Mouse (Mus musculus) ES-E14 (cell line): ENCODE measurements around the gene Eif5a.

Experiments
- HCFC1 ChIP-seq: IDR thresholded peaks from 2 replicates; pipeline ENCODE4 v1.6.1; 2012; ENCODE audit warnings: low read length, inconsistent platforms, borderline replicate concordance; ENCODE audit not compliant: insufficient read depth
- ZNF384 ChIP-seq: IDR thresholded peaks from 2 replicates; pipeline ENCODE4 v1.6.1; 2012; ENCODE audit warnings: low read depth, low read length, inconsistent platforms

GRCm38 (mm10) chr11:69871822-69872221 is 49.9 kb downstream of the Eif5a start:
- TF ChIP-seq HCFC1, result no peak
- TF ChIP-seq ZNF384, result no peak
